Mouse (Mus musculus) embryonic facial prominence, embryonic 14.5 days (tissue): ENCODE measurements around the gene Adcy7. TPM values are rescaled to one million over a fixed set of nuclear protein-coding genes. Genes with fewer than 3 reads are reported as not detected.

Experiments
- ATAC-seq: fragments of 200-750 bp; cut with Nextera tagmentation; 2 replicates; pipeline ENCODE4 v1.8.0; 2017; ENCODE audit warnings: low read depth, moderate number of reproducible peaks, moderate TSS enrichment
- DNase-seq: peaks from one replicate; pipeline ENCODE4 v3.0.0-alpha.2; 2015; ENCODE audit warnings: low spot score
- H3K27ac ChIP-seq: fragments of 300-500 bp; sonication (generic); replicated peaks from 2 replicates; pipeline ENCODE4 v1.5.1; 2014; ENCODE audit warnings: low read depth, mild to moderate bottlenecking, low read length, moderate library complexity
- H3K27me3 ChIP-seq: fragments of 300-500 bp; sonication (generic); replicated peaks from 2 replicates; pipeline ENCODE4 v1.6.1; 2014; ENCODE audit warnings: low read length; ENCODE audit not compliant: control insufficient read depth, insufficient read depth
- H3K36me3 ChIP-seq: fragments of 300-500 bp; sonication (generic); 2 replicates; pipeline ENCODE4 v1.6.1; 2014; ENCODE audit warnings: low read length, mixed read lengths; ENCODE audit not compliant: control insufficient read depth, insufficient read depth
- H3K4me1 ChIP-seq: fragments of 300-500 bp; sonication (generic); 2 replicates; pipeline ENCODE4 v1.6.1; 2014; ENCODE audit warnings: antibody characterized with exemption, low read length; ENCODE audit not compliant: control insufficient read depth, insufficient read depth
- H3K4me2 ChIP-seq: fragments of 300-500 bp; sonication (generic); 2 replicates; pipeline ENCODE4 v1.6.1; 2014; ENCODE audit warnings: low read depth, mild to moderate bottlenecking, low read length, moderate library complexity, mixed read lengths
- H3K4me3 ChIP-seq: fragments of 300-500 bp; sonication (generic); 2 replicates; pipeline ENCODE4 v1.5.1; 2014; ENCODE audit warnings: low read depth, mild to moderate bottlenecking, low read length
- H3K9ac ChIP-seq: fragments of 300-500 bp; sonication (generic); 2 replicates; pipeline ENCODE4 v1.6.1; 2014; ENCODE audit warnings: low read depth, mild to moderate bottlenecking, low read length, moderate library complexity, mixed read lengths
- H3K9me3 ChIP-seq: fragments of 300-500 bp; sonication (generic); 2 replicates; pipeline ENCODE4 v1.6.1; 2016; ENCODE audit warnings: low read length; ENCODE audit not compliant: control insufficient read depth
- WGBS: fragments of 180-500 bp; shearing (Covaris S2); extraction: QIAGEN DNeasy Blood & Tissue Kit; methylation state at CpG from one replicate; pipeline ENCODE4 v1.1.7; 2014; 5-methylcytosine and 5-hydroxymethylcytosine counted together
- polyA plus RNA-seq: library from polyadenylated mRNA; unstranded; fragments of >200 nt; fragmentation: Nextera tagmentation; extraction: Ambion mirVana; gene quantifications from 2 replicates; pipeline ENCODE4 v1.2.1, GENCODE M21; 2014

Adcy7 gene
- polyA plus RNA-seq, 1 experiment from 2014 or later, result 7.3 TPM

- H3K27ac ChIP-seq, result no peak overlapping the region
- H3K4me3 ChIP-seq, result no peak overlapping the region
- H3K4me2 ChIP-seq, result no peak overlapping the region
- no peaks in the 10 kb centered on the region for H3K36me3 ChIP-seq
- no peaks in the 10 kb centered on the region for H3K9me3 ChIP-seq
- H3K27me3 ChIP-seq, result no peaks in the 10 kb centered on the region
- peaks cover 19% of the 10 kb centered on the region for H3K4me1 ChIP-seq
- DNase-seq, result no peak
- ATAC-seq, result no peak
- 71% methylated on average over 7 of the region's 8 CpGs for WGBS
- no peak overlapping the region for H3K9ac ChIP-seq
Measured at GRCm38 (mm10) chr8:88312966-88313365, 40.8 kb downstream of the Adcy7 start.

- no peak overlapping the region for H3K4me2 ChIP-seq
- WGBS, result 88% methylated on average over 12 of the region's 12 CpGs
Measured at GRCm38 (mm10) chr8:88313991-88314390, 41.8 kb downstream of the Adcy7 start.

GRCm38 (mm10) chr8:88315302-88315701, 43.1 kb downstream of the Adcy7 start:
- no peak overlapping the region for H3K9ac ChIP-seq
- no peak overlapping the region for H3K4me3 ChIP-seq
- ATAC-seq (no peak), DNase-seq (no peak)
- no peak overlapping the region for H3K4me2 ChIP-seq
- H3K27me3 ChIP-seq, result no peaks in the 10 kb centered on the region
- H3K4me1 ChIP-seq, result peaks cover 19% of the 10 kb centered on the region
- H3K27ac ChIP-seq, result no peak overlapping the region
- H3K9me3 ChIP-seq, result no peaks in the 10 kb centered on the region
- no peaks in the 10 kb centered on the region for H3K36me3 ChIP-seq
- 93% methylated on average over 8 of the region's 8 CpGs for WGBS

More at GRCm38 (mm10) chr8:88313991-88314390, 41.8 kb downstream of the Adcy7 start:
- no peak overlapping the region for H3K27ac ChIP-seq
- no peak overlapping the region for H3K9ac ChIP-seq
- peaks cover 19% of the 10 kb centered on the region for H3K4me1 ChIP-seq
- no peaks in the 10 kb centered on the region for H3K36me3 ChIP-seq
- DNase-seq (no peak), ATAC-seq (no peak)
- H3K9me3 ChIP-seq, result no peaks in the 10 kb centered on the region
- no peak overlapping the region for H3K4me3 ChIP-seq
- H3K27me3 ChIP-seq, result no peaks in the 10 kb centered on the region

GRCm38 (mm10) chr8:88316139-88316931, 44.1 kb downstream of the Adcy7 start:
- no peak overlapping the region for H3K9ac ChIP-seq
- DNase-seq (peak; percentile 92), ATAC-seq (peak; percentile 88)
- no peak overlapping the region for H3K4me2 ChIP-seq
- no peak overlapping the region for H3K4me3 ChIP-seq
- 29% methylated on average over 8 of the region's 8 CpGs for WGBS
- no peaks in the 10 kb centered on the region for H3K9me3 ChIP-seq
- peaks cover 19% of the 10 kb centered on the region for H3K4me1 ChIP-seq
- H3K27ac ChIP-seq, result peak overlapping the region; percentile 81
- H3K36me3 ChIP-seq, result no peaks in the 10 kb centered on the region
- no peaks in the 10 kb centered on the region for H3K27me3 ChIP-seq

- no peak for ATAC-seq
- Histone ChIP-seq H3K27me3 (no peaks in the 10 kb centered on the region), H3K4me1 (peaks cover 19% of the 10 kb centered on the region), H3K9me3 (no peaks in the 10 kb centered on the region), H3K4me3 (no peak overlapping the region), H3K27ac (peak overlapping the region; percentile 81), H3K4me2 (no peak overlapping the region), H3K36me3 (no peaks in the 10 kb centered on the region), H3K9ac (no peak overlapping the region)
- DNase-seq, result peak; percentile 45
- WGBS, result 44% methylated on average over 5 of the region's 5 CpGs
Measured at GRCm38 (mm10) chr8:88317341-88317740, 45.1 kb downstream of the Adcy7 start.

GRCm38 (mm10) chr8:88318151-88318550, 45.9 kb downstream of the Adcy7 start:
- ATAC-seq, result no peak
- Histone ChIP-seq H3K9ac (no peak overlapping the region), H3K27me3 (no peaks in the 10 kb centered on the region), H3K4me3 (no peak overlapping the region), H3K4me1 (peaks cover 19% of the 10 kb centered on the region), H3K36me3 (no peaks in the 10 kb centered on the region), H3K9me3 (no peaks in the 10 kb centered on the region), H3K27ac (no peak overlapping the region; the same call in 1 of the 2 replicates), H3K4me2 (no peak overlapping the region)
- 91% methylated on average over 8 of the region's 8 CpGs for WGBS
- DNase-seq, result no peak

- DNase-seq (no peak), ATAC-seq (no peak)
- no peak overlapping the region for H3K9ac ChIP-seq
- H3K9me3 ChIP-seq, result no peaks in the 10 kb centered on the region
- H3K4me1 ChIP-seq, result peaks cover 19% of the 10 kb centered on the region
- H3K36me3 ChIP-seq, result peaks cover 9% of the 10 kb centered on the region; the same call in 1 of the 2 replicates
- H3K4me2 ChIP-seq, result no peak overlapping the region
- no peak overlapping the region for H3K4me3 ChIP-seq
- no peak overlapping the region for H3K27ac ChIP-seq
- WGBS, result 90% methylated on average over 6 of the region's 6 CpGs
- no peaks in the 10 kb centered on the region for H3K27me3 ChIP-seq
Measured at GRCm38 (mm10) chr8:88320134-88320533, 47.9 kb downstream of the Adcy7 start.

- no peak overlapping the region for H3K9ac ChIP-seq
- WGBS, result 83% methylated on average over 5 of the region's 5 CpGs
- H3K27ac ChIP-seq, result no peak overlapping the region
- H3K4me1 ChIP-seq, result peaks cover 14% of the 10 kb centered on the region
- ATAC-seq (no peak), DNase-seq (no peak)
- no peak overlapping the region for H3K4me3 ChIP-seq
- H3K27me3 ChIP-seq, result no peaks in the 10 kb centered on the region
- no peak overlapping the region for H3K4me2 ChIP-seq
- peaks cover 21% of the 10 kb centered on the region; the same call in 1 of the 2 replicates for H3K36me3 ChIP-seq
- H3K9me3 ChIP-seq, result no peaks in the 10 kb centered on the region
Measured at GRCm38 (mm10) chr8:88321387-88321786, 49.2 kb downstream of the Adcy7 start.

GRCm38 (mm10) chr8:88323523-88323922, 51.3 kb downstream of the Adcy7 start:
- ATAC-seq (no peak), DNase-seq (no peak)
- Histone ChIP-seq H3K27me3 (no peaks in the 10 kb centered on the region), H3K4me3 (no peak overlapping the region), H3K36me3 (peaks cover 41% of the 10 kb centered on the region), H3K4me2 (no peak overlapping the region), H3K27ac (no peak overlapping the region), H3K9me3 (no peaks in the 10 kb centered on the region), H3K9ac (no peak overlapping the region), H3K4me1 (no peaks in the 10 kb centered on the region)
- WGBS, result 93% methylated on average over 3 of the region's 5 CpGs
